Mouse (Mus musculus) MN1 (cell line): ENCODE data around the gene Nup210l.
"Not testable (repeated sequence)": the region's sequence is repeated elsewhere in the genome, so short reads cannot be mapped to it uniquely, and the experiment has no call there.

Source experiments
- DNase-seq: peaks from one replicate; pipeline ENCODE4 v3.0.0-alpha.2; 2016; ENCODE audit warnings: low spot score

The Nup210l gene

DNA sequence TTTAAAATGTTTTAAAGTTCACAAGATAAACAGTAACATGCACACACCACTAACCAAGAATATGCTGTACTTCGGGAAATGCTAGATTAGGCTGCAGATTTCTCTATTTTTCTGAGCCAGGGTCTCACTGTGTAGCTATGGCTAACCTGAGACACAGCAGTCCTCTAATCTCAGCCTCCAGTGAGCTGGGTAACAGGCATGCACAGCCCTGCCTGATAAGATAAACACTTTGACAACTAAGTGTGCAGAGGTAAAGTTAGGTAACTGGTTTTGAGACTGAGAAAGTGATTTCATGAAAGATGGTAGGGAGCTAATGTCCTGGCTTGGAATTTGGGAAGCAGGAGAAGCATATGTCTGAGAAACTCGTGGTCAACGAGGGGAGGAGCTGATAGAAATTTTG is 9.5 kb upstream of the Nup210l start:
- DNase-seq = no peak

DNA sequence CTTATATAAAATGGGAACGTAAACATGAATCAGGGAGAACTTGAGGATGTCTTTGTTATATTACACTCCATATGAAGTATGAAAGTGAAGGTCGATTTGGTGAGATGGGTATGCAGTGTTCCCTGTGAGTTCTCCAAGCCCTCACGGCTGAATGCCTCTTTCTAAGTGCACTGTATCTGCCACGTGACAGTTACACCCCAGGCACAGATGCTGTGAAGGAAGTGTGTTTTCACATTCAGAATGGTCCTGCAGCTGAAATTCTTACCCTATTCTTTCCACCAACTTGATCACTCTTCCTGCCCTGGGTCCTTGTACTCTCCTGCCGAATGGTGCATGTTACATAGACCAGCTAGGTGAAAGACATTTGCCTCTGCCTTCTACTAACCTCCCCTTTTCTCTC is 6.0 kb upstream of the Nup210l start:
- DNase-seq = no peak

DNA sequence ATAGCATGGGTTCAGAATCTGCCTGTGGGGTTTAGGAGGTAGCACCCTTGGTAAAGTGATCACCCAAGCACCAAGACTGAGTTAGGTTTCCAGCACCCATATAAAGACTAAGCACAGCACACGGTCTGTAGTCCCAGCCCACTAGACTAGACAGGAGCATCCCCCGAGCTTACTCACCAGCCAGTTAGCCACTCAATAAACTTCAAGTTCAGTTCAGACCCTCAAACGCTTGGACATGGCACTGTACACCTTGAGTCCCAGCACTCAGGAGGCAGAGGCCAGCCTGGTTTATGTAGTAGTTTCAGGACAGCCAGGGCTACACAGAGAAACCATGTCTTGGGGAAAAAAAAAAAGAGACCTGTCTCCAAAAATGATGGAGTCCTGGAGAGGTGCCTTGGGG is 2.9 kb upstream of the Nup210l start:
- DNase-seq = no peak

- no peak for DNase-seq
Measured at GRCm38 (mm10) chr3:90101673-90102072, 2.3 kb upstream of the Nup210l start.

DNA sequence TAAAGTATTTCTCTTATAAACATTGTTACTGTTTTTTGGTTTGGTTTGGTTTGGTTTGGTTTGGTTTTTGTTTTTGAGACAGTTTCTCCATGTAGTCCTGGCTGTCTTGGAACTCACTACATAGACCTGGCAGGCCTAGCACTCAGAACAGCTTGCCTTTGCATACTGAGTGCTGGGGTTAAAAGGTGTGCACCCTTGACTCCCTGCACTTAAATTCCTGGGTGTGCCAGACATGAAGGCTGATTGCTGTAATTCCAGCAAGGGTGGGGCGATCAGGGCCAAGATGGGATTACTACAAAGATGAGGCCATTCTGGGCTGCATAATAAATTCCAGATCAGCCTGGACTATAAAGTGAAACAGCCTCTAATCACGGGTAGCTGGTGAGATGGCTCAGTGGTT is 1.7 kb upstream of the Nup210l start:
- no peak for DNase-seq

DNA sequence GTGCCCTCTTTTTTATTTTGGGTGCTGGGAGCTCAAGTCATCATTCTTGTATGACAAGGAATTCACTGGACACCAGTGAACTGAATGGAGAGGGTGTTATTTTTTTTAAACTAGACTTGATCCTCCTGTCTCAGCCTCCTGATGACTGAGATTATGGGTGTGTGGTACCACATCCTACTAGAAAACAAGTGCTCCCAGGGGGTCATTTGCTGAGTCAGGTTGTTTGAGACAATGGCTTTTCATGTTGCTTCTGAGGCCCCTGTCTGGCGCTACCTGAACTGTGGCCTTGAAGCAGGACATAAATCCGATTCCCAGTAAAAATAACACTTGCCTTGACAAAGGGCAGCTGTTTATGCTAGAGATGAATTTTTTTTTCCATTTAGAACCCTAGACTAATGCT is 756 bp upstream of the Nup210l start:
- DNase-seq = no peak

GRCm38 (mm10) chr3:90111706-90112105 is 7.8 kb downstream of the Nup210l start:
- DNase-seq = no peak

DNA sequence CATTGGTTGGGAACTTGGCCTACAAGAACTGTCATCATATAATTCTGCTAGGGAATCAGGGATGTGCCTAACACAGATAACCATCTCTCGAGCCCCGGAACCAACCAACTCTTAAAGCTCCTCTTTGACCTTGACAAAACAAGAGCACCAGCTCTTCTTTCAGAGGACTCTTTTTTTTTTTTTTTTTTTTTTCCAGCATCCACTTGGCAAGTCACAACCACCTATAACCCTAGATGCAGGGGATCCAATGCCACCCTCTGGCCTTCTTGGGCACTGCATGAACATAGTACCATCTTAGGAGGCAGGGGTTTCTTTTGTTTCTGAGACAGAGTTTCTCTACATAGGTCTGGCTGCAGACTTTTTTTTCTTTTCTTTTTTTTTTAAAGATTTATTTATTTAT is 10.4 kb downstream of the Nup210l start:
- no peak for DNase-seq

GRCm38 (mm10) chr3:90115526-90115925 is 11.6 kb downstream of the Nup210l start:
- no peak for DNase-seq

- DNase-seq = peak; percentile 53
Measured at GRCm38 (mm10) chr3:90118132-90118790, 14.3 kb downstream of the Nup210l start.

- not testable (repeated sequence) for DNase-seq
Measured at GRCm38 (mm10) chr3:90122036-90122435, 18.1 kb downstream of the Nup210l start.

DNA sequence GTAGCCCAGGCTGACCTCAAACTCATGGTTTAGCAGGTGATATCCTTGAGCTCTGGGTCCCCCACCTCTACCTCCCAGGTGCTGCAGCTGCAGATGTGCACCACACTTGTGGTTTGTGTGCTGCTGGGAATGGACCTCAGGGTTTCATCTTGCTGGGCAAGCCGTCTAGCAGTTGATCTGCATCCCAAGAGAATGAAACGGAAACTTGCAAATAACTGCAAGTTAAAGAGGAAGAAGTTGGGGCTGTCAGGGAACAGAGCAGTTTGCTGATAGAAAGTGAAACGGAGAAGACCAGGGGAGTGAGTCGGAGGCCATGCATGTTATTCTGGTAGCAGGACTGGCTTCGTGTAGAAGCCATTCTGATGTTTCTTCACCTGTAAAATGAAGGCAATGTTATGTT is 21.8 kb downstream of the Nup210l start:
- no peak for DNase-seq

GRCm38 (mm10) chr3:90127881-90128280 is 23.9 kb downstream of the Nup210l start:
- no peak for DNase-seq

- DNase-seq = no peak
Measured at GRCm38 (mm10) chr3:90132745-90133144, 28.8 kb downstream of the Nup210l start.

DNA sequence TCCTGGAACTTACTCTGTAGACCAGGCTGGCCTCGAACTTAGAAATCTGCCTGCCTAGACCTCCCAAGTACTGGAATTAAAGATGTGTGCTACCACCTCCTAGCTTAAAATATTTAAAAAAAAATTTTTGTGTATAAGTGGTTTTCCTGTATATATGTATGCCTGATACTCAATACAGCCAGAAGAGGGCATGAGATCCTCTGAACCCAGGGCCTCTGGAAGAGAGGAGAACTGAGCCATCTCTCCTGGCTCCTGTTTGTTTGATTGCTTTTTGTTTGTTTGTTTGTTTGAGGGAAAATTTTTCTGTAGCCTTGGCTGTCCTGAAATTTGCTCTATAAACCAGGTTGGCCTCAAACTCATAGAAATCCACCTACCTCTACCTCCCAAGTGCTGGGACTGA is 29.4 kb downstream of the Nup210l start:
- DNase-seq = no peak

GRCm38 (mm10) chr3:90134483-90134882 is 30.6 kb downstream of the Nup210l start:
- DNase-seq = no peak

GRCm38 (mm10) chr3:90134993-90135392 is 31.1 kb downstream of the Nup210l start:
- DNase-seq = no peak

GRCm38 (mm10) chr3:90136660-90137059 is 32.7 kb downstream of the Nup210l start:
- DNase-seq = no peak

DNA sequence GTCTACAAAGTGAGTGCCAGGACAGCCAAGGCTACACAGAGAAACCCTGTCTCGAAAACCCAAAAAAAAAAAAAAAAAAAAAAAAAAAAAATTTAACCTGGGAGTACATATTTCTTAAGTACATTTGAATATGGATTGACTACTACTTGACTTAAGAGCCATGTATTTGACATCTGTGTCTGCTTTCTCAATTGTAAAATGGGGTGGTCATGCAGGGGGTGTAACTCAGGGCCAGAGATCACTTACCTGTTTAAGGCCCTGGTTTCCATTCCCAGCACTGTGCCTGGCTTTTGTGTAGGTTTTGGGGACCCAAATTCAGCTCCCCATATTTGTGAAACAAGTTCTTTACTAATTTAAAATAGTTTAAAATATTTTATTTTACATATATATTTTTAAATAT is 33.7 kb downstream of the Nup210l start:
- DNase-seq = no peak

- DNase-seq = no peak
Measured at GRCm38 (mm10) chr3:90139962-90140361, 36.0 kb downstream of the Nup210l start.

DNA sequence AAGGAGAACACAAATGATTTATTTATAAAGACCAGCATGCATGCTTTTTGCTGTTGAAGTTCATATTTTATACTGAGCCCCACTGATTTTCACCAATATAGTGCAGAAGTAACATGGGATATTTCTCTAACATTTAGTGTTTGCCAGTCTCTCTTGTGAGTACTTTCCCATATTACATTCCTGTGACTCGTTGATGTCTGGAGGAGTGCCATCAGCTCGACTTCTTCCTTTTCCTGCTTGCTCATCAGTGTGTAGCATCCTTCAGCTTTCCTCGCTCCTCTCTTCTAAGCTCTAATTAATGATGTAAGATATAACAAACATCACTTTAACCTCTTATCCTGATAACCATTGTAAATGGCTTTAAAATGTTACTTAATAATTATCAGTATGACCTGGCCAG is 41.5 kb downstream of the Nup210l start:
- DNase-seq = no peak

DNA sequence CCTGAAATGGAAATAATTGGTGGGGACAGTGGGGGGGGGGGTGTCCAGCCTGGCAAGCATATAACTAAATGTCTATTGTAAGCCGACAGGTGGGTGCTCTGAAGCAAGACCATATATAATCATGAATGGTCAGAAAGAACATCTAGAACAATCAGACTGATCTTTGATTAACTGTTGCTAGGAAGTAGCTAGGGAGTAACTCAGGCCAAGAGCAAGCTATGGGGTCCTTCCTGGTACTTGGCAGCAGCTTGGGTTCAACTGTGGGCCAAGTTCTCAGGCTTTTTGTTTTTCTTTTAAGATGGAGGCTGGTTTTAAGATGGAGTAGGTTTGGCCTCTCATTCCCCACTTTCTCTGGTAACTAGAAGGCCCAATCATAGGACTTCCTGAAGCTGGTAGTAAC is 42.7 kb downstream of the Nup210l start:
- DNase-seq = no peak

DNA sequence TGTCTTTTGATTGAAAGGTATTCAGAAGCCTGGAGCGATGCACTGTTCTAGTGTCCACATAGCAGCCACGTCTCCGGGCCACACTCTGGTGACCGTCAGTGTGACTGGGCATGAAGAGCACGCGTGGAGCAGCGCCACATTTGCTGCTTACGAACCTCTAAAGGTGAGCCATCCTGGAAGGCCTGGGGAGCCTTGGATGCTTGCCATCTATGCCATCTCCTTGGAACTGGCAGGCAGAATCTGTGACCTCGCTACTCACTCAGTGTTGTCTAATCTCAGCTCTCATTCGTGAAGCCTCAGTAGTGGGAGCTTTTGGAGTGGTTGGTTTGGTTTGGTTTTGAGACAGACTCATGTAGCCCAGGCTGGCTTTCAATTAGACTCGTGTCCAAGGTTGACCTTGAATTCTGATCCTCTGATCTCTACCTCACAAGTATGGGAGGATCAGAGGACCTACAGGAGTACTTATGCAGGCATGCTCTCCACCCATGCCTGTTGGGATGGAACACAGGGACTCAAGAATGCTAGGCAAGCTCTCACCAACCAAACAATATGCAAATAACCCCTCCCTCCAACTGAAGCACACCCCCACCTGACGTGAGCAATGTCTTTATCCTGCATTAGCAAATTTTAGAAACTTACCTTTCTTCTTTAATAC is 47.3 kb downstream of the Nup210l start:
- DNase-seq = no peak

DNA sequence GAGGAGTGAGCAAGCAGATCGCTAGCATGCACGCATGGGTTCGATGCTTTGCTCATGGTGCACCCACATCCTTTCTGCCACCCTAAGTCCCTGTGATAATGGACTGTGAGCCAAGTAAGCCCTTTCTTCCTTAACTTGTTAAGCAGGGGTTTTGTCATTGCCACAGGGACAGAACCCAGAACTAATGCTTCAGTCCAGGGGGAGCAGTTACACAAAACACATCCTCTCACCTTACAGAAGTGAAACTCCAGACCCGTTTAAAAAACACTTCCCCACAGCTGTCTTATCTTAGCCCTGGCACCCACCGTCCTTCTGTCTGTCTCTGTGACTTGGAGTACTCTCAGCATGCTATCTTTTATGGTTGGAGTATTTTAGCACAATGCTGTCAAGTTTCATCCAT is 52.1 kb downstream of the Nup210l start:
- no peak for DNase-seq
